Mouse (Mus musculus): ENCODE data around the gene Tnfrsf11a. TPM values are rescaled to one million over a fixed set of nuclear protein-coding genes. Genes with fewer than 3 reads are reported as not detected.

The Tnfrsf11a gene
- polyA plus RNA-seq, 1 experiment from 2014 or later, result 0.24 TPM

GRCm38 (mm10) chr1:105813709-105814061 lies 33.2 kb downstream of the Tnfrsf11a start:
- no peaks in the 10 kb centered on the region for H3K27me3 ChIP-seq (replicated peaks)
- no peaks in the 10 kb centered on the region for H3K9me3 ChIP-seq (replicated peaks)
- no peak for ATAC-seq (ENCODE audit: insufficient number of reproducible peaks, low FRiP score)
- no peak overlapping the region for H3K27ac ChIP-seq (ENCODE audit: poor library complexity, severe bottlenecking)
- no peak overlapping the region for H3K4me3 ChIP-seq
- H3K4me2 ChIP-seq, result no peak overlapping the region
- H3K36me3 ChIP-seq, result no peaks in the 10 kb centered on the region
- no peak overlapping the region for H3K9ac ChIP-seq
- H3K4me1 ChIP-seq (replicated peaks), result peaks cover 11% of the 10 kb centered on the region
- 74% methylated on average over 11 of the region's 11 CpGs for whole genome bisulfite sequencing

GRCm38 (mm10) chr1:105814402-105815270 lies 34.1 kb downstream of the Tnfrsf11a start:
- Histone ChIP-seq H3K4me1 (replicated peaks) (peaks cover 11% of the 10 kb centered on the region), H3K9ac (no peak overlapping the region), H3K4me2 (no peak overlapping the region), H3K27ac (ENCODE audit: poor library complexity, severe bottlenecking) (peak overlapping the region; percentile 47; the same call in 1 of the 2 replicates), H3K27me3 (replicated peaks) (no peaks in the 10 kb centered on the region), H3K4me3 (no peak overlapping the region), H3K9me3 (replicated peaks) (no peaks in the 10 kb centered on the region), H3K36me3 (no peaks in the 10 kb centered on the region)
- ATAC-seq (ENCODE audit: insufficient number of reproducible peaks, low FRiP score), result no peak
- WGBS, result 51% methylated on average over 14 of the region's 14 CpGs

- Histone ChIP-seq H3K9ac (no peak overlapping the region), H3K36me3 (no peaks in the 10 kb centered on the region), H3K4me1 (replicated peaks) (peaks cover 11% of the 10 kb centered on the region), H3K4me2 (no peak overlapping the region), H3K9me3 (replicated peaks) (no peaks in the 10 kb centered on the region), H3K4me3 (no peak overlapping the region), H3K27ac (ENCODE audit: poor library complexity, severe bottlenecking) (no peak overlapping the region), H3K27me3 (replicated peaks) (no peaks in the 10 kb centered on the region)
- no peak for ATAC-seq (ENCODE audit: insufficient number of reproducible peaks, low FRiP score)
- 63% methylated on average over 2 of the region's 2 CpGs for WGBS
These were observed 34.8 kb downstream of the Tnfrsf11a start for GRCm38 (mm10) chr1:105815310-105815709.

- WGBS, result 84% methylated on average over 3 of the region's 3 CpGs
- ATAC-seq (ENCODE audit: insufficient number of reproducible peaks, low FRiP score), result no peak
- Histone ChIP-seq H3K27me3 (replicated peaks) (no peaks in the 10 kb centered on the region), H3K9me3 (replicated peaks) (no peaks in the 10 kb centered on the region), H3K9ac (no peak overlapping the region), H3K36me3 (no peaks in the 10 kb centered on the region), H3K4me3 (no peak overlapping the region), H3K27ac (ENCODE audit: poor library complexity, severe bottlenecking) (no peak overlapping the region), H3K4me1 (replicated peaks) (peaks cover 11% of the 10 kb centered on the region), H3K4me2 (no peak overlapping the region)
These were observed 35.2 kb downstream of the Tnfrsf11a start for GRCm38 (mm10) chr1:105815736-105816135.

- Histone ChIP-seq H3K4me2 (no peak overlapping the region), H3K4me1 (replicated peaks) (peaks cover 6% of the 10 kb centered on the region; the same call in 1 of the 2 replicates), H3K27me3 (replicated peaks) (no peaks in the 10 kb centered on the region), H3K27ac (ENCODE audit: poor library complexity, severe bottlenecking) (no peak overlapping the region), H3K4me3 (no peak overlapping the region), H3K36me3 (no peaks in the 10 kb centered on the region), H3K9ac (no peak overlapping the region), H3K9me3 (replicated peaks) (no peaks in the 10 kb centered on the region)
- no peak for ATAC-seq (ENCODE audit: insufficient number of reproducible peaks, low FRiP score)
- WGBS, result 56% methylated on average over 6 of the region's 6 CpGs
These were observed 38.5 kb downstream of the Tnfrsf11a start for GRCm38 (mm10) chr1:105819031-105819430.

- no peak overlapping the region for H3K9ac ChIP-seq
- H3K4me1 ChIP-seq (replicated peaks), result peaks cover 5% of the 10 kb centered on the region
- H3K27ac ChIP-seq (ENCODE audit: poor library complexity, severe bottlenecking), result no peak overlapping the region
- no peaks in the 10 kb centered on the region for H3K27me3 ChIP-seq (replicated peaks)
- no peaks in the 10 kb centered on the region for H3K36me3 ChIP-seq
- H3K9me3 ChIP-seq (replicated peaks), result no peaks in the 10 kb centered on the region
- H3K4me3 ChIP-seq, result no peak overlapping the region
- ATAC-seq (ENCODE audit: insufficient number of reproducible peaks, low FRiP score), result no peak
- no peak overlapping the region for H3K4me2 ChIP-seq
- 63% methylated on average over 7 of the region's 7 CpGs for WGBS
These were observed 39.2 kb downstream of the Tnfrsf11a start for GRCm38 (mm10) chr1:105819740-105820139.

GRCm38 (mm10) chr1:105824356-105824755 lies 43.8 kb downstream of the Tnfrsf11a start:
- H3K27ac ChIP-seq (ENCODE audit: poor library complexity, severe bottlenecking), result no peak overlapping the region
- H3K4me1 ChIP-seq (replicated peaks), result no peaks in the 10 kb centered on the region; the same call in 1 of the 2 replicates
- no peak overlapping the region for H3K9ac ChIP-seq
- H3K27me3 ChIP-seq (replicated peaks), result no peaks in the 10 kb centered on the region
- H3K9me3 ChIP-seq (replicated peaks), result no peaks in the 10 kb centered on the region
- ATAC-seq (ENCODE audit: insufficient number of reproducible peaks, low FRiP score), result no peak
- no peak overlapping the region for H3K4me3 ChIP-seq
- no peak overlapping the region for H3K4me2 ChIP-seq
- no peaks in the 10 kb centered on the region for H3K36me3 ChIP-seq
- 97% methylated on average over 4 of the region's 4 CpGs for WGBS

GRCm38 (mm10) chr1:105824980-105825379 lies 44.5 kb downstream of the Tnfrsf11a start:
- 55% methylated on average over 4 of the region's 4 CpGs for WGBS
- no peaks in the 10 kb centered on the region for H3K27me3 ChIP-seq (replicated peaks)

GRCm38 (mm10) chr1:105827374-105827773 lies 46.9 kb downstream of the Tnfrsf11a start:
- H3K4me3 ChIP-seq, result no peak overlapping the region
- no peak overlapping the region for H3K27ac ChIP-seq (ENCODE audit: poor library complexity, severe bottlenecking)
- H3K9me3 ChIP-seq (replicated peaks), result no peaks in the 10 kb centered on the region
- no peaks in the 10 kb centered on the region for H3K27me3 ChIP-seq (replicated peaks)
- H3K4me2 ChIP-seq, result no peak overlapping the region
- H3K9ac ChIP-seq, result no peak overlapping the region
- H3K4me1 ChIP-seq (replicated peaks), result no peaks in the 10 kb centered on the region; the same call in 1 of the 2 replicates
- WGBS, result 72% methylated on average over 7 of the region's 7 CpGs
- no peaks in the 10 kb centered on the region for H3K36me3 ChIP-seq
- ATAC-seq (ENCODE audit: insufficient number of reproducible peaks, low FRiP score), result no peak

More at GRCm38 (mm10) chr1:105824980-105825379, 44.5 kb downstream of the Tnfrsf11a start:
- Histone ChIP-seq H3K27ac (ENCODE audit: poor library complexity, severe bottlenecking) (no peak overlapping the region), H3K9ac (no peak overlapping the region), H3K4me2 (no peak overlapping the region), H3K4me3 (no peak overlapping the region), H3K36me3 (no peaks in the 10 kb centered on the region), H3K4me1 (replicated peaks) (no peaks in the 10 kb centered on the region; the same call in 1 of the 2 replicates), H3K9me3 (replicated peaks) (no peaks in the 10 kb centered on the region)
- ATAC-seq (ENCODE audit: insufficient number of reproducible peaks, low FRiP score), result no peak

- Histone ChIP-seq H3K4me1 (replicated peaks) (no peaks in the 10 kb centered on the region; the same call in 1 of the 2 replicates), H3K9me3 (replicated peaks) (no peaks in the 10 kb centered on the region), H3K9ac (no peak overlapping the region), H3K27me3 (replicated peaks) (no peaks in the 10 kb centered on the region), H3K4me3 (no peak overlapping the region), H3K4me2 (no peak overlapping the region), H3K36me3 (no peaks in the 10 kb centered on the region), H3K27ac (ENCODE audit: poor library complexity, severe bottlenecking) (no peak overlapping the region)
- WGBS, result 87% methylated on average over 8 of the region's 8 CpGs
- ATAC-seq (ENCODE audit: insufficient number of reproducible peaks, low FRiP score), result no peak
These were observed 47.3 kb downstream of the Tnfrsf11a start for GRCm38 (mm10) chr1:105827786-105828345.

- Histone ChIP-seq H3K4me1 (replicated peaks) (no peaks in the 10 kb centered on the region; the same call in 1 of the 2 replicates), H3K9me3 (replicated peaks) (no peaks in the 10 kb centered on the region), H3K27ac (ENCODE audit: poor library complexity, severe bottlenecking) (no peak overlapping the region), H3K4me2 (no peak overlapping the region), H3K27me3 (replicated peaks) (no peaks in the 10 kb centered on the region), H3K36me3 (no peaks in the 10 kb centered on the region), H3K9ac (no peak overlapping the region), H3K4me3 (no peak overlapping the region)
- no peak for ATAC-seq (ENCODE audit: insufficient number of reproducible peaks, low FRiP score)
- WGBS, result 66% methylated on average over 5 of the region's 5 CpGs
These were observed 48.7 kb downstream of the Tnfrsf11a start for GRCm38 (mm10) chr1:105829171-105829570.
